Mouse (Mus musculus): ENCODE measurements at regions not wholly inside any gene's neighbourhood (a gene's known extent, or its start where the extent isn't known, plus 50 kb on each side); places are given as distances from the start of the nearest gene placed in this dataset.

- H3K9ac ChIP-seq (ENCODE audit: low read depth, low read length, severe bottlenecking): no peak overlapping the region
- ATAC-seq (ENCODE audit: low FRiP score, low read depth) (no peak), DNase-seq (ENCODE audit: low spot score) (no peak)
- 87% methylated on average over 6 of the region's 6 CpGs for WGBS
- H3K4me3 ChIP-seq (replicated peaks; ENCODE audit: low read length): no peak overlapping the region
- H3K27ac ChIP-seq (replicated peaks; ENCODE audit: low read depth, low read length): no peak overlapping the region
- H3K4me2 ChIP-seq (replicated peaks; ENCODE audit: low read depth, low read length, severe bottlenecking): no peak overlapping the region
- peaks cover 1% of the 10 kb centered on the region; the same call in 1 of the 2 replicates for H3K4me1 ChIP-seq (ENCODE audit: control insufficient read depth, insufficient read depth, low read length)
- H3K9me3 ChIP-seq (ENCODE audit: control insufficient read depth, low read length): no peaks in the 10 kb centered on the region
- no peaks in the 10 kb centered on the region for H3K27me3 ChIP-seq (ENCODE audit: control insufficient read depth, insufficient read depth, low read length)
- TF ChIP-seq POLR2A (IDR thresholded peaks at IDR 0.05; ENCODE audit: borderline replicate concordance, extremely low read depth, insufficient read depth, insufficient read length): no peak
- no peaks in the 10 kb centered on the region for H3K36me3 ChIP-seq (ENCODE audit: control insufficient read depth, insufficient read depth, low read length)
These were observed 82.3 kb upstream of the Hmcn1 start for GRCm38 (mm10) chr1:151075541-151075940.

DNA sequence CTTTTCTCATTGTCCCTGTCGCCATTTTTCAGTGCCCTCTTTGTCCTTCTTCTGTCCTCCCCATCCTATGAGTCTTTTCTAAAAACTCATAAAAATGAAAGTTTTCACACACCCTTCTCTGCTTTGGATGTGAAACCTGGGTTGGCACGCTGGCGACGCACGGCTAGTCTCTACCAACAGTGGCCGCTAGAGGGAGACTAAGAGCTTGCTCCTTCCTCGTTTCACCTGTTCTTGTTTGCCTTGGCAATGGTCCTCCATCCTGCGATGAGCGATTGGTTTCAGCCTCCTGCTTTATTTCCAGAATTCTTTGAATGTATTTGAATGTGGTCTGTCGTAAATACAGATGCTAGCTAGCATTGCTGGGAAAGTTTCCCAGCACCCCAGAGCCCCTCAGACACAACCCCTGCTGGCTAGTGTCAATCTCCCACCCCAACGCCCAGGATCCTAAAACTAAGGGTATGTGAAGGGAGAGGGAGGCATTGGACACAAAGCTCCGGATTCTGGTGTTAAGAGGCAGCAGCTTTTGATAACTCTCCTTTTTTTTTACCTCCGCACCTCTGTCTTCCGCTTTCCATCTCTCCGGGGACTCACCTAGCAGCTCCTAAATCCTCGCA is 85.8 kb upstream of the Hmcn1 start:
- Histone ChIP-seq H3K4me2 (replicated peaks; ENCODE audit: low read depth, low read length, severe bottlenecking) (no peak overlapping the region), H3K9ac (ENCODE audit: low read depth, low read length, severe bottlenecking) (no peak overlapping the region), H3K4me1 (ENCODE audit: control insufficient read depth, insufficient read depth, low read length) (peaks cover 4% of the 10 kb centered on the region; the same call in 1 of the 2 replicates), H3K9me3 (ENCODE audit: control insufficient read depth, low read length) (no peaks in the 10 kb centered on the region), H3K4me3 (replicated peaks; ENCODE audit: low read length) (no peak overlapping the region), H3K27ac (replicated peaks; ENCODE audit: low read depth, low read length) (no peak overlapping the region), H3K36me3 (ENCODE audit: control insufficient read depth, insufficient read depth, low read length) (no peaks in the 10 kb centered on the region), H3K27me3 (ENCODE audit: control insufficient read depth, insufficient read depth, low read length) (no peaks in the 10 kb centered on the region)
- ATAC-seq (ENCODE audit: low FRiP score, low read depth): 0 out of 2 replicates have a peak, but pooled peaks have one; percentile 41
- WGBS: 34% methylated on average over 16 of the region's 16 CpGs
- DNase-seq (ENCODE audit: low spot score): peak; percentile 86
- no peak for TF ChIP-seq POLR2A (IDR thresholded peaks at IDR 0.05; ENCODE audit: borderline replicate concordance, extremely low read depth, insufficient read depth, insufficient read length)

DNA sequence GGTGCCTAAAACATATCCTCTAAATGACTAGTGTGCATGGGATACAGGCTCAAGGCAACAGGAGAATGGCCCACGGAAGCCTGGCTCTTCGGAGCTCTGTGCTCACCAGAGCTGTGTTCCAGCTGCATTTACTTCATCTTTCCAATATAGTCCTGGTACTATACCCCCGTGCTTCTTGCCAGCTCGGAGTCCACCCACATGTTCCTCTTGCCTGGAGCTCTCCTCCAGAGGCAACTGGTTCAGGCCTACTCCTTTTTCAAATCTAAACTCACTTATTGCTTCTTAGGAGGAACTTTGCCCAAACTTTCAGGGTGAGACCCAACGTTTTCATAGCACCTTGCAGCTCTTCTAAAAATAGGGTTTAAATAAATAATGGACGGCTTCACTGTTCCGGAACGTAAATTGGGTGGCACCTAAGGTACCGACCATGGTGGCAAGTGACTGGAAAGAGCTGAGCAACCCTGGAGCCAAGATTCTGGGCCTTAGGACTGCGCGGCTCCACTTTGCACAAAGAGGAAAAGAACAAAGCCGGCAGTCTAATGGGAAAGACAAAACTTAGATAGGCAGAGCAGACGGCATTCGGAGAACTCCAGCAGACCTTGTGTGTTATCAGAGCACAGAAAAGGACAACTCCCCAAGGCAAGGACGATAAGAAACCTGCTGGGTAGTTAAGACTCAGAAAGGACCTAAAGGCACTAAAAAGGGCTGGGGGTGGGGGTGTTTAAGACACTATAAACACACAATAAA is 86.6 kb upstream of the Hmcn1 start:
- no peak overlapping the region for H3K9ac ChIP-seq (ENCODE audit: low read depth, low read length, severe bottlenecking)
- ATAC-seq (ENCODE audit: low FRiP score, low read depth): no peak
- no peaks in the 10 kb centered on the region for H3K9me3 ChIP-seq (ENCODE audit: control insufficient read depth, low read length)
- no peak for TF ChIP-seq POLR2A (IDR thresholded peaks at IDR 0.05; ENCODE audit: borderline replicate concordance, extremely low read depth, insufficient read depth, insufficient read length)
- no peak overlapping the region for H3K4me2 ChIP-seq (replicated peaks; ENCODE audit: low read depth, low read length, severe bottlenecking)
- no peaks in the 10 kb centered on the region for H3K36me3 ChIP-seq (ENCODE audit: control insufficient read depth, insufficient read depth, low read length)
- H3K4me1 ChIP-seq (ENCODE audit: control insufficient read depth, insufficient read depth, low read length): peaks cover 4% of the 10 kb centered on the region; the same call in 1 of the 2 replicates
- H3K27ac ChIP-seq (replicated peaks; ENCODE audit: low read depth, low read length): no peak overlapping the region
- H3K27me3 ChIP-seq (ENCODE audit: control insufficient read depth, insufficient read depth, low read length): no peaks in the 10 kb centered on the region
- H3K4me3 ChIP-seq (replicated peaks; ENCODE audit: low read length): no peak overlapping the region
- 73% methylated on average over 15 of the region's 15 CpGs for WGBS
- DNase-seq (ENCODE audit: low spot score): no peak

DNA sequence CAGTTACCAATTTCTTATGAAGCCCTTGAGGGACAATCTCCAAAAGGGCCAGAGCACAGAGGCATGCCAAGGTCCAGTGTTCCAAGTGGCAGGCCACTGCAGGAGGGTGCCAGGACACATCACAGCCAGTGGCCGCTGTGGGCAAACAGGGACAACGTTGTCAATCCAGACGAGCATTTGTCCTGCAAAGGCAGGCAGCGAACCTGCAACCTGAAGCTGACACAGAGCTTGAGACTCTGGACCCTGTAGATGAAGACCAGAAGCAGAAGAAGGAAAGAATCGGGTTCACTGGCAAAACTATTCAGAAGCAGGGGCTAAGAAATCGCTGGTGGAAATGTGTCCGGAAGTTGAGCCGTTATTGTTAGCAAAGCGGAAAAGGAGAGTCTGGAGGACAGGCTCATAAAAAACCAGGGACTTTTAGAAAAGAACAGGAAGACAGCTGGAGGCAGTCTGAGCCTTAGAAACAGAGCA is 87.3 kb upstream of the Hmcn1 start:
- no peaks in the 10 kb centered on the region for H3K36me3 ChIP-seq (ENCODE audit: control insufficient read depth, insufficient read depth, low read length)
- H3K4me3 ChIP-seq (replicated peaks; ENCODE audit: low read length): no peak overlapping the region
- H3K9me3 ChIP-seq (ENCODE audit: control insufficient read depth, low read length): no peaks in the 10 kb centered on the region
- TF ChIP-seq POLR2A (IDR thresholded peaks at IDR 0.05; ENCODE audit: borderline replicate concordance, extremely low read depth, insufficient read depth, insufficient read length): no peak
- H3K27me3 ChIP-seq (ENCODE audit: control insufficient read depth, insufficient read depth, low read length): no peaks in the 10 kb centered on the region
- DNase-seq (ENCODE audit: low spot score) (peak; percentile 8), ATAC-seq (ENCODE audit: low FRiP score, low read depth) (no peak)
- peak overlapping the region; percentile 26; the same call in 1 of the 2 replicates for H3K9ac ChIP-seq (ENCODE audit: low read depth, low read length, severe bottlenecking)
- peaks cover 4% of the 10 kb centered on the region; the same call in 1 of the 2 replicates for H3K4me1 ChIP-seq (ENCODE audit: control insufficient read depth, insufficient read depth, low read length)
- peak overlapping the region; percentile 20; the same call in 1 of the 2 replicates for H3K4me2 ChIP-seq (replicated peaks; ENCODE audit: low read depth, low read length, severe bottlenecking)
- no peak overlapping the region for H3K27ac ChIP-seq (replicated peaks; ENCODE audit: low read depth, low read length)
- 30% methylated on average over 9 of the region's 9 CpGs for WGBS

- Histone ChIP-seq H3K36me3 (ENCODE audit: control insufficient read depth, insufficient read depth, low read length) (no peaks in the 10 kb centered on the region), H3K9ac (ENCODE audit: low read depth, low read length, severe bottlenecking) (no peak overlapping the region), H3K27me3 (ENCODE audit: control insufficient read depth, insufficient read depth, low read length) (no peaks in the 10 kb centered on the region), H3K4me2 (replicated peaks; ENCODE audit: low read depth, low read length, severe bottlenecking) (no peak overlapping the region), H3K4me1 (ENCODE audit: control insufficient read depth, insufficient read depth, low read length) (peaks cover 4% of the 10 kb centered on the region; the same call in 1 of the 2 replicates), H3K4me3 (replicated peaks; ENCODE audit: low read length) (no peak overlapping the region), H3K9me3 (ENCODE audit: control insufficient read depth, low read length) (no peaks in the 10 kb centered on the region), H3K27ac (replicated peaks; ENCODE audit: low read depth, low read length) (no peak overlapping the region)
- ATAC-seq (ENCODE audit: low FRiP score, low read depth) (no peak), DNase-seq (ENCODE audit: low spot score) (no peak)
- no peak for TF ChIP-seq POLR2A (IDR thresholded peaks at IDR 0.05; ENCODE audit: borderline replicate concordance, extremely low read depth, insufficient read depth, insufficient read length)
- 91% methylated on average over 5 of the region's 5 CpGs for WGBS
These were observed 89.3 kb upstream of the Hmcn1 start for GRCm38 (mm10) chr1:151082510-151083033.
